Mouse (Mus musculus) ES-CJ7 (cell line): Measurements from ENCODE around the gene Gm7233.
"Not testable (repeated sequence)": the region's sequence is repeated elsewhere in the genome, so short reads cannot be mapped to it uniquely, and the experiment has no call there.

Experiments used
- DNase-seq: peaks from one replicate; pipeline ENCODE4 v3.0.0; 2011; ENCODE audit warnings: low read depth, low spot score

Gene Gm7233

DNA sequence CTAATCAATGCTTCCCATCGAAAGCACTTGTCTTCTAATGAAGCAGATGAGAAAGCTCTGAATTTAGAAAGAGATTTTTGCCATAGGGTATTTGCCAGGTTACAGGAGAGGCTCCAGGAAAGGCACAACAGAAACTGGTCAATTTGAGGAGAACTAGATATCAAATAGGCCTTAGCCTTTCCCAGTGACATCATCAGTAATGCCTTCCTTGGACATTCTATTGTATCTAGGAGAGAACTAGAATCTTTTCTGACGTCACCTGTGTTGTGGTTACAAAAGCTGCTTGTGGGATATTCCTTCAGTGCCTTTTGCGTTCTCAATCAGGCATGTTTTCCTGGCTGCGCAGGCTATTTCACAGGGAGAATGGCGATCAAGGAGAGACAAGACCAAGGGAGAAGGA lies at the start of gene Gm7233:
Gm7233 (plus strand) TSS at position 301 of the 400 bp plus-strand sequence.
- not testable (repeated sequence) for DNase-seq

DNA sequence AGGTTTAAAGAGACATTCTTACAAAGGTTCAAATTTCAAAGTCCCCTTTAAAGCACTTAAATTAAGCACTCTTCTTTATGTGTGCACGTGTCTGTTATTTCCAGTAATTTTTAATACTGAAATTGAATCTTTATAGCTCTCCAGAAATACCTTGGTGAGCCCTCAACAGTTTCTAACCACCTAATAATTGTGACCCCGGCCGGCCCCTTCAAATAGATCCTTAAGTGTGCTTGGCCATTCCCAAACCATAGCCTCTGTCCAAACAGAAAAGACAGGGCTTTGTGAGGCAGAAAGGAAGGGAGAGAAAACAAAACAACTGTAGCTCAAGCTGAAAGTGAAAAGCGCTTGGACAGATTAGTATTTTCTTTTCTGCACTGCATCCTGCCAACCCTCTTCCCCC lies 12.5 kb upstream of the Gm7233 start:
- not testable (repeated sequence) for DNase-seq

DNA sequence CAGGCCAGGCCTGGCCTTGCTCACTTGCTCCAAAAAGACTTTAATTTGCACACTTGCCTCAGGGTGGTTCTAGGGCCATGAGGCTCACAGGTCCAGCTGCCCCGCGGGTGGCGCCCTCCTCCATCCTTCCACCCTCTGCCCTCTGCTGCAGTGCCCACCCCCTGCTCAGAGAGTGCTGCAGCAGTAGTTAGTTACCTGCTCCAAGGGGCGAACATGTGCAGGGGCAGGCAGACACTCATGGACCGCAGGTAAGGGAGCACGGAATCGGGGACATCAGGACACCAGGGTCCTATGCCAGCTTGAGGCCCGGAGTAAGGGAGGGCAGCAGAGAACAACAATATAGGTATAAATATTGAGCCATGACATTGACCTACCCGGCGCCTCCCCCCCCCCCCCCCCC lies 11.7 kb upstream of the Gm7233 start:
- not testable (repeated sequence) for DNase-seq

DNA sequence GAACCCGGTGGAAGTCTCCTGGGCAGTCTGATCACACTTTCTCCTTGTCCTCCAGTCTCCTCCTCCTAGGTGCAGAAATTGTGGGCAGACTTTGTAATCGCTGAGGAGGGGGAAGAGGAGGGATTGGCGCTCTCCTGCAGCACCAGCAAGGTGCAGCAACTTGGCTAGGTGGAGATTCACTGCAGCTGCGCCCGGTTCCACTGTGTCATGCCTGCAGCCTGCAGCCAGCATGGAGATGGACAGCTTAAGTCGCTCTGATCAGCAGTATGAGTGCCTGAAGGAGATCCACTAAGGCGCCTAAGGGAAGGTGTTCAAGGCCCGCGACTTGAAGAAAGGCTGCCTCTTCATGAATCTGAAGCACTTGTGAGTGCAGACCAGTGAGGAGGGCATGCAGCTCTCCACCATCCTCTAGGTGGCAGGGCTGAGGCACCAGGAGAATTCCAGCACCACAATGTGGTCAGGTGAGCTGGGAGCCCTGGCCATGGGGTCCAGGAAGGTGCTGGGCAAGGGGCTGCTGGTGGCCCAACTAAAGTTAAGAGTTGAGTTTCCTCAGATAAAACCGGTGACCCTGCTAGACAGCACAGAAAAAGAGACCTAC lies 11.0 kb upstream of the Gm7233 start:
- not testable (repeated sequence) for DNase-seq

DNA sequence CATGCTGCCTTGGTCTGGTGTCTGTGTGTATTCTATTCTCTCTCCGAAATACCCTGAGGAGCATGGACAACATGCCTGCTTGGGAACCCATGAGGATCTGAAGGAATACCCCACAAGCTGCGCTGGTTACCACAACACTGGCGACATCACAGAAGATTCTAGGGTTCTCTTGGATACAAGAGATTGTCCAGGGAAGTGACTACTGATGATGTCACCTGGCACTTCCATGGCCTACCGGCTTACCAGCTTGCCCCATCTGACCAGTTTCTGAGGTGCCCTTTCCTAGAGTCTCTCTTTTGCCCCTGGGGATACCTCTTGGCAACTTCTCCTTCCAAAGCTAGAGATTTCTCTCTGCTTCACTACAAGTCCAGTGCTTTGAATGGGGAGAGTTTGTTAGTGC lies 55.5 kb downstream of the Gm7233 start, which contains the start of gene Gm8122:
Gm8122 (minus strand) TSS at position 101 of the 400 bp plus-strand sequence.
- not testable (repeated sequence) for DNase-seq
